Mouse (Mus musculus): ENCODE measurements at regions not wholly inside any gene's neighbourhood (a gene's known extent, or its start where the extent isn't known, plus 50 kb on each side); places are given as distances from the start of the nearest gene placed in this dataset.

GRCm38 (mm10) chr7:138503986-138504385 is 106.5 kb upstream of the Tcerg1l start:
- no peak for TF ChIP-seq CTCF (IDR thresholded peaks at IDR 0.05; ENCODE audit: insufficient read depth, low read length)
- no peak for TF ChIP-seq POLR2A (IDR thresholded peaks at IDR 0.05; ENCODE audit: borderline replicate concordance, extremely low read depth, low read depth, low read length)

All from lung, adult 2 months (tissue).